Mouse (Mus musculus): ENCODE measurements around the gene Gm10053.
"Not testable (repeated sequence)": the region's sequence is repeated elsewhere in the genome, so short reads cannot be mapped to it uniquely, and the experiment has no call there.

Gene Gm10053

DNA sequence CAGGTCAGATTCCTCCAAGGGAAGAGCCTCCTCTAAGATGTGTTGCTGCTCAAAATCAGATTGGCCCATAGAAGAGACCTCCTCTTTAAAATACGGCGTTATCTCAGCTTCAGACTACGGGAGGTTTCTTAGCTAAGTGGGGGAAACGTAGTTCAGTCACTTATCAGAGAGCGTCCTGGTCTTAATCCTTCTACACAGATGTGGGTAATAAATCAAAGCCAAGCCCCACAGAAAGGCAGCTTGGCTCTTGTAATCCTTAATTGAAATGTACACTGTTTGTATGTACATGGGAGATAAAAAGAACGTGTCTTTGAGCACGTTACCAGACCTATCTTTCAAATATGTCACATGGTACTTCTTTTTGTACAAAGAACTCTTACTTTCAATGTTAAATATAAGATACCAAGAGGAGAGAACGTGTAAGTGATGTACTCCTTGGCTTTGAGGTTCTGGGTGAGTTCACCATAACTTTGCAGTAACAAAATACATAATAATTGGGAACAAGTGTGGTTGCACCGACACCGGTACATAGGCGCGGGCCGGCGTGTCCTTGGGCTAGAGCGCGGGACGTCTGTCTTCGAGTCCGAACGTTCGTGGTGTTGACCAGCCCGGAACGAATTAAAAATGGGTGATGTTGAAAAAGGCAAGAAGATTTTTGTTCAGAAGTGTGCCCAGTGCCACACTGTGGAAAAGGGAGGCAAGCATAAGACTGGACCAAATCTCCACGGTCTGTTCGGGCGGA lies at the start of gene Gm10053:
TSS of gene Gm10053 (plus strand) at position 558 of the 742 bp plus-strand sequence.
- not testable (repeated sequence) for DNase-seq

GRCm38 (mm10) chr19:24842080-24842479 lies 33.4 kb upstream of the Gm10053 start:
- DNase-seq = no peak

DNA sequence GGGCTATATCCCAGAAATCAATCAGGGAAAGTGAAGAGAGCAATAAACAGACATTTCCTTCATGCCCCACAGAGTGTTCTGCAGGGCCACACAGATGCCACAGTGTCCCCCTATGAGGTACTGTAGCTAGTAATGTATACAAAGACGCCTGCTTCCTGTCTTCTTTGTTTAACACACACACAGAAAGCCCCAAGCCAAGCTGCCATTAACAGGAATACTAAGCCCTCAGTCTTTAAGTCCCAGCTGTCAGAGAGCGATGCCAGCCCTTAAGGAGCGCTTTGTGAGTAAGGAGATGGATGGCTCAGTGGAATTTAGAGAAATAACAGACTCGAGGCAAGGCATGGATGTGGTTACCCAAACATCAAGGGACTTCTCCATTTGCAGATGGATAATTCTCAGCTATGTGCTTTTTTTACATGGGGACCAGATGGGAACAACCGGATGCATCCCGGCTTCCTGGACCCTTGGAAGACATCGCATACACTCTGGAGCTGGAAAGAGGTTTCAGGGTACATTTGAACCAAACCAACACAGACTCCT lies 30.4 kb upstream of the Gm10053 start:
- DNase-seq = no peak

GRCm38 (mm10) chr19:24848345-24848744 lies 27.1 kb upstream of the Gm10053 start:
- no peak for DNase-seq

DNA sequence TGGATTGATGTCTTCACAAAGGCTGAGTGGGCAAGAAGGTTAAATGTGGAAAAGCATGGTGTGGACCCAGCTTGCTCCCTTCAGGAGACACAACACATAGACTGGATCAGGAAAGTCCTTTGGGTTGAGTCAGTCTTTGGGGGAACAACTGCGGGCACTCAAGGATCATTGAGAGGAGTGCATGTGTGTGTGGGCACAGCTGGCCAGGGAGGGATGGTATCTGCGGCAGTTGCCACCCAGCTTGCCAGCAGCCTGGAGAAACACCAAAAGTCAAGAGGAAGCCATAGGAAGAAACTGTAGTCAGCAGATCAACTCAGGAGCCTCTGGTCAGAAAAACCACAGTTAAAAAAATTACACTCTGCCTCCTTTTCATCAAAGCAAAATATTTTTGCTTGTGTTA lies 26.6 kb upstream of the Gm10053 start:
- no peak for DNase-seq

- peak; percentile 72 for DNase-seq
Observed at GRCm38 (mm10) chr19:24851456-24852315, 23.8 kb upstream of the Gm10053 start.

DNA sequence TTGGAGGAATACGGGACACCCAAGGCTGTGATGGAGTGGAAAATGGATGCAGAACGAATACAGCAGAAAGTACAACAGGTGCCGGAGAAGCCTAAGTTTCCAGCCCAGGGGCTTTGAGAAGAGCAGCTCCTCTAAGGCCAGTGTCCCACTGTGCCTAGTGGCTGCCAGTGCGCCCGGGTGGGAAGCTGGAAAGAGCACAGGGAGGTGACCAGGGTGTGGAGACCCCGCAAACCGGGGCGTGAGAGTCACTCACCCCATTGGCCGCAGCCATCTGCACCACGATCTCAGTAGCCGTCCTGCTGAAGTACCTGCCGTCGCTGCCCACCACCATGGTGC lies 14.2 kb upstream of the Gm10053 start:
- no peak for DNase-seq

GRCm38 (mm10) chr19:24861612-24862451 lies 13.7 kb upstream of the Gm10053 start, which contains the start of gene Pgm5:
Gene Pgm5, minus strand, starts transcription at chr19:24861855.
- DNase-seq = peak; percentile 80

DNA sequence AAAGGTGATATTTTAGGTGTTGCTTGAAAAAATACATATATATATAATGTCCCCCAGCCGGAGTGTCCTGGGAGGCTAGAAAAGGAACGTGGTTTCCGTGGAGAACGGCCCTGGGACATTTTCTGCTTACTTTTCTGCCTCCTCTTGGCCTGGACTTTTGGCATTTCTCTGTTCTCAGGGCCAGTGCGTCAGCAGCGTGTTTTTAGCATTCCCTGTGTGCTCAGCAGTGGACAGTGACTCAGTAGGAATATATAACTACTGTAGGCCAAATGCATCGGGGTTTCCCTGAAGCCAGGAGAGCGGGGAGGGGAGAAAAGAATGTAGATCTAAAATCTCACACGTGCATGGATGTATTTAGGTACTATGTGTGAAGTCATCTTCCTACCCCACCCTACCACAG lies 10.1 kb upstream of the Gm10053 start:
- DNase-seq = no peak

DNA sequence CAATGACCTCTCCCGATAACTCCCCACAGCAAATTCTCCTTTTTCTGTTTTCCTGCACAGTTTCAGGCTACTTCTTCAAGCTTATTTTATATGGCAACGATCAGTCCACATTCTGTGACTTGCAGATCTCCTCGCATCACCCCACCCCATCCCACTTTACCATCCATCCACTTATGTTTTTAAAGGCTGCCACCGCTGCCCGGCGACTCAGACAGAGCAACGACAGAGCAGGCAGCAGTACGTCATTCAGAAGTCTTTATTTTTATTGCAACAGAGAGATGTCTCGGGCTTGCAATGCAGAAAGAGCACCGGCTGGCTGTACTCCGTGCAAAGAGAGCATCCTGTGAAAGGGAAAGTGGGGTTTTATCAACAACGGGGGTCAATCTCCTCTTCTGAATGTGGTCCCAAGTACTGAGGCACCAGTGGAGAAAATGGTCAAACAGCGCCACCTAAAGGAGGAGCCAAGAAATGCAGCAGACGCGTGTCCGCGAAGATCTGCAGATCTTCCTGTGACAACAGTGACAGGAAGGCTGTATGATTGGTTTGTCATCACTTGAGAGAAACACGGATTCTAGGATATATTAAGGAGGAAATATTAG lies 4.3 kb upstream of the Gm10053 start:
- peak; percentile 82 for DNase-seq

GRCm38 (mm10) chr19:24873873-24874272 lies 1.6 kb upstream of the Gm10053 start:
- DNase-seq = peak; percentile 51

DNA sequence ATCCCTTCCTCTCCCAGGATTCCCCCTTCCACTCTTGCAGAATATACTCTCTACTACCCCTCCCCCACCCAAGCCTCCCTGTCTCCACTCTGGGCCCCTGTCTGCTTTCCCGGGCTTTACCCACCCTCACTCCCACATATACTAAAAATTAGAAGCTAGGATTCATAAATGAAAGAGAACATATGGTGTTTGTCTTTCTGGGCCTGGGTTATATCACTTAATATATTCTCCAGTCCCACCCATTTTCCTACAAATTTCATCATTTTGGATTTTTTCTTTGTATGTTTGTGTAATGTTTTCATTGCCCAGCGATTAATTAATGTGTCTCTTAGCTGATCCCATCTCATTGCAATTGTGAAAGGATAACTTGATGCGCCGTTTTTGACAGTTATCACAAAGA lies 5.8 kb downstream of the Gm10053 start:
- DNase-seq = no peak

DNA sequence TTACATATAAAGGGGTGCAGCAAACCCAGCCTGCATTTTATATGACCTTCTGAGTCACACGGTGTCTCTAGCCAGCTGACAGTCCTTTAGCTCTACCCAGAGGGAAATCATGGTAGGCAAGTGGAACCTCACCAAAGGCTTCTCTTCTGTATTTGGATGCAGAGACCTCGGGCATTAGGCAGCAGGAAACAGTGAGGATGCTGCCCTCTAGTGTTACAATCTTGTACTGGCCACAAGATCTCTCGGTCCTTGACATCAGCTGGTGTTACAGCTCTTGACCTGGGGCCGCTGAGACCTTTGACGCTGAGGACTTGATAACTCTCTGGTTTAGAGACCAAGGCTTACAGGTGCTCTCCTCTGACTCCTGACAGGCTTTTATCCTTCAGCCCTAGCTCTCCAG lies 10.0 kb downstream of the Gm10053 start:
- peak; percentile 66 for DNase-seq

DNA sequence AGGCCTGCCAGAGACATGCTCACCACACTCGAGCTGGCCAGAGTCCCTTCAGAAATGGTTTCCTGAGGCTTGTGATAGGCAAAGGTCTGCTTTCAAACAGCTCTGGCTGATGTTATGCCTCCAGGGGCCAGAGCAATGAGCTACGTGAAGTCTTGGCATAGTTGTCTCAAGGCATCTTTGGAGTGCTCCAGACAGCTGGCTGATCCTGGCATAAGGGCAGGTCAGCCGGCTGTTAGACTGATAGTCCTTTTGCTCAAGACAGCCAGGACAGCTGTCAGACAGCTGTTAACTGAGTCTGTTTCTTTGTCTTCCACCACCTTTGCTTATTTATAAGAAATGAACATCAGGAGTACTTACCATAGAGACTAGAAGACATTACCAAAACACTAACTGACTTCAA lies 11.4 kb downstream of the Gm10053 start:
- DNase-seq = no peak

GRCm38 (mm10) chr19:24896536-24896935 lies 21.1 kb downstream of the Gm10053 start:
- no peak for DNase-seq

DNA sequence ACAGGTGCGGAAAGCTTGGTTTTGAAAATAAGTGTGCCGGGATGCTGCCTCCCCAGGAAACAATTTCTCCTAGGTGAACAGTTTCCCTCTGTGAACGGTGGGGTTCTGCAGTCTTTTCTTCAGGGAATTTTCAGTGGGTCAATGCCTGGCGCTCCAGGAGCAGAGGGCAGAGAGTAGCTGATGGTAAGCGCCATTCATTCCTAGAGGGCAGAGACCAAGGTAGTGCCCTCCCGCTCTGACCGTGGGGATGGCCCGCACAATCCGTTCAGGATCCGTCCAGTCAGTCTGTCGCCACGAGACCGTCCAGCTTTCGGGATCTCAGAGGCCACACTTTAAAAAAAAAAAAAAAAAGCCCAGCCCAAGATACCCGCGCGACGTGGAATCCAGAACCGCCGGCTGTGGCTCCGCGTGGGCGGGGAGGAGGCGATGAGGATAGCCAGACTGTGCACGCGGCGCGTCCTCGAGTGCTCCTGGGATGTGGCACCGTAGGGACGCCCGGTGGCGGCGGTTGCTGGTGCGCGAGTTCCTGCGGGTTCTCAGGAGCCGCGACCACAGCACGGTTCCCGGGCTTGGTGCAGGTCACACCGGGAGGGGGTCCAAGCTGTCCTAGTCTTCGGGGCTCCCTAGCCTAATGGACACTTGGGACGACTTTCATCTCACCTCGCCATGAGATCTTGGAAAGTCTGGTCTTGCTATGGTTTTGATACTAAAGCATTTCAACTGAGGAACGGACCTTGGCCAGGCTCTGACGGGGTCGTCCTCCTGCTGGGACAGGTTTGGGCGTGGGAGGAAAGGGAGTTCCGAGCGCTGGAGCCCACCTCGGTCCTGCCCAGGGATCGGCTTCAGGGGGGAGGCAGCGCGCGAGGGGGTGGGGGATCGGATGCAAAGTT lies 21.8 kb downstream of the Gm10053 start:
- DNase-seq = peak; percentile 30

- DNase-seq = no peak
Observed at GRCm38 (mm10) chr19:24897896-24898736, 22.6 kb downstream of the Gm10053 start.

DNA sequence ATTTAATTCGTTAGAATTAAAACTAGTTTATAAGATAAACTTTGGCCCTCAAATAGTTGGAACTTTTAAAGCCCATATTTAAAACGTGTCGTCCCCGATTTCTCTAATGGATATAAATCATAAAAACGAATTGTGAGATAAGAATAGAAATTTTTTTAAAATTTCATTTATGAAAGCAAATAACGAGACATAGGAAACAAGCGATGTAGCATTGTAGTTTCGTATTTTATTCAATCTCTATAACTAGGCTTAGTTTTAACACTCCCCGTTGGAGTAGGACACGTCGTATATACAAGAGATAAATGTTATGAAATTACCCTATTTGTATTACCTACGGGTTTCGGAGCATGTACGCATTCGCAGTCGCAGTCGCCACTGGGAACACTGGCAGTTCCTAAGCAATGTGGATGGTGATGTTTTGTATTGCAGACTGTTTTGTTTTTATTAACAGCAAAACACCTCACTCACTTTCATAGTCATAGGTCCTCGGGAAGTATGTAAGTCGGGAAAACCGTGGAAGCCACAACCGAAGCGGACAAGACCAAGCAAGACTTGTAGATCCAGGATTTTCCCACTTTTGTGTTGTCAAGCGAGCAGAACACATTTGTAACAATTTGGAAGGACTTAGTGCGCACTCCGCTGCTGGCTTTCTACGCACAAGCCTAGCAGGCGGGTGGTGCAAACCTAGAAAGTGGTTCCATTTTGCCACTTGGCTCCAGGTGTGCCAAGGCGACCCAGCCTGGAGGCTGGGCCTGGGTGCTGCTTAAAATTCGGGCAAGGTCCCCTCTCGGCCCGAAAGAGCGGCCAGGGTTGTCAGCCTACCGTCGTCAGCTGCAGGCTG lies 23.5 kb downstream of the Gm10053 start:
- no peak for DNase-seq
